Mouse (Mus musculus): ENCODE measurements around the gene Apip.

The Apip gene

DNA sequence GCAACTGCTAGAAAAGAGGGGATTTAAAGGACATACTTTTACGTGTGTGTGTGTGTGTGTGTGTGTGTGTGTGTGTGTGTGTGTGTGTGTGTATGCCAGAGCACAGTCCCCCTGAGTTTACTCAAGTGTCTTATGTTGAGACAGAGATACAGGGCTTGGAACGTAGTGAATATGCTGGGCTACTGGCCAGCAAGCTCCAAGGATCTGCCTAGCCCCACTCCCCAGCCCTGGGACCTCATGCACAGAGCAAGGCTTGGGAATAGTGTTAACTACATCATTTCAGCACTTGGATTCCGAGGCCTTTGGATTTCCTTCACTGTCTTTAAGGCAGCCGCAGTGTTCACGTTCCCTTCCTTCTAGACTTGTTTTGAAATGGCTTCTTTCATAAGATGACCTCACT is 29.1 kb downstream of the Apip start:
- DNase-seq (ENCODE audit: low spot score): no peak

GRCm38 (mm10) chr2:103106172-103106571 is 32.7 kb downstream of the Apip start:
- DNase-seq (ENCODE audit: low spot score): no peak

- no peak for DNase-seq (ENCODE audit: low spot score)
These were observed 38.2 kb downstream of the Apip start for GRCm38 (mm10) chr2:103111669-103112068.

- DNase-seq (ENCODE audit: low spot score): no peak
These were observed 43.7 kb downstream of the Apip start for GRCm38 (mm10) chr2:103117212-103117611.

- no peak for DNase-seq (ENCODE audit: low spot score)
These were observed 45.1 kb downstream of the Apip start for GRCm38 (mm10) chr2:103118324-103119196.

GRCm38 (mm10) chr2:103119197-103119854 is 45.9 kb downstream of the Apip start:
- no peak for DNase-seq (ENCODE audit: low spot score)

GRCm38 (mm10) chr2:103129676-103130075 is 56.2 kb downstream of the Apip start:
- no peak for DNase-seq (ENCODE audit: low spot score)

DNA sequence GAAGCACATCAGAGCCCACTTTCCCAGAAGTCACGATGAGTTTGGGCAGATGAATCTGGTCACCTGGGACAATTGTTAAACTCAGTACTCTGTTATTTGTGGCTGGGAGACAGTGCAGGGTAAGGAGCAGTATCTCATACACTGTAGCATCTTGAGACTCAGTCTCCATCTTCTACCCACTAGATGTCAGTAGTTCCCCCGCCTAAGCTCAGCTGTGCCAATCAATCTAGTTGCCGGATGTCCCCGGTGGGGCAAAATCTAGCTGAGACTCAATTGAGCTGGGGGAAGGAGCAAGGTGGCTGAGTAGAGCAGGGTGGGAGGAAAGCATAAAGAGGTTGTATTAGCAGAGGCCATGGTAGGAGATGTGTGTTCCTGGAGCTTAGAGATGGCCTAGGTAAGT is 57.7 kb downstream of the Apip start:
- no peak for DNase-seq (ENCODE audit: low spot score)

DNA sequence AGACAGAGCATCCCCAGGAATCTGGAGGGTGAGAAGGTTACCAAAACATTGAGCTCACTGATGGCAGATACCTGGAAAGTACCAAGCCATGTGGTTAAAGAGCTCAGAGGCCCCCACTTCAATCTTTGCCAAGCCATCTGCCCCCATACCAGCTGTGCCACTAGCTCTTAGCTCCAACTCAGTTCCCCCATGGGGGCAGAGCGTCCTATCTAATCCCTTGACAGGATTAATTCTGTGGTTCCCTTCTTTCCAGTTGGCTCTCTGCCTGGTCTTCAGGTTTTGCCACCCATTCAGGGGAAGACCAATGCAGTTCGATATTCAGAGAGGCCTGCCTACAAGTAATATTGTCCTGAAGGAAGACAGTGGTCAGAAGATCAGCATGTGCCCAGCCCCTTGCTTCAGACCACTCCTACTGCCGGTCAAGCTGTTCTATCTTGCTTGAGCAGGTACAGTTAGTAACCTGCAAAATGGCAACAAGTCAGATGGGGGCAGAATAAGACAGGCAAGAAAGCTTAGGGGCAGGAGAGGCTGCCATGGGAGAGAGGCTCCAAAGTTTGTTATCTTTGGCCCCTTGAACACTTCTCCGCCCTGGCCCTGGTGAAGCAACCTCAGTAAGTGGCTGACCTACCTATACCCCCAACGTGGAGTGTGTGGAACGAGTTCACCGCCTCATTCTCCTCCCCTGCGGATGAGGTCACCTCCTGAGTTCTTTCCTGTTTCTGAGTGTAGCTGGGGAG is 65.2 kb downstream of the Apip start:
- DNase-seq (ENCODE audit: low spot score): no peak

Measured in ovary, postnatal 14 days (tissue).